Mouse (Mus musculus) spleen, embryonic (tissue): ENCODE data around the gene Praf2.

Experiments used
- CTCF ChIA-PET: fragments of 350-600 bp; sonication (Branson Sonifier 250); formaldehyde crosslinking; loops from one replicate; lab custom pipeline; 2022; lab: Charles Lee

Praf2 gene

DNA sequence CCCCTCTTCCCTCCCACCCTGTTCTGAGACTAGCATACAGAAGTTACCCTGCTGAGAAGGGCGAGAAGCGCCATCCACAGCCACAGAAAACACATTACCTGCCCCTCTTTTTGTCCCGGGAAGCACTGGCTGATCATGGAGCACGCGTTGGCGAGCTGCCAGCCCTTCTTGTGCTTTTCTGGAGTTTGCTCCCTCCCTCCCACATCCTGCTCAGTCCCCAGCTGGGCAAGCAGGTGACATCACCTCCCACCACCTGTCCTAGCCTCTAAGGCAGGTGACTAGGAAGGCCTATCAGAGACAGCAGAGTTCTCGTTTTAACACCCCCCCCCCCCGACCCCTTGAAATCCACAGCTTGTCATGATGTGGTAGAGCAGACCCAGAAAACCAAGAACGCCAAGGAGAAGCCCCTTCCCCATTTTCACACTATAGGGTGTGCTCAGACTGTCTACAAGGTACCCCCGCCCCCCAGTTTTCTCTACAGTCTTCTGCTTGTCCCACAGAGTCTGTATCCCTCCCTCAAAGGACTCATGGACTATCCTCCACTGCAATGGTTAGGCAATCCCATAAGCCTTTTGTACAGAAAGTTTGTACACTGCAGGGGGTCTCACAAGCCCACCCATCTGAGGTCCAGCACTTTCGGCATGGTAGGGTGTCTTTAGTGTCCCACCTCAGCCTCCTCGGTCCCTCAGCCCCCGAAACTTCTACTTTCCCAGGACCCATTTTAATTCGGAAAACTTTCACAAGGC is 11.3 kb downstream of the Praf2 start:
- CTCF ChIA-PET = no interaction called here

DNA sequence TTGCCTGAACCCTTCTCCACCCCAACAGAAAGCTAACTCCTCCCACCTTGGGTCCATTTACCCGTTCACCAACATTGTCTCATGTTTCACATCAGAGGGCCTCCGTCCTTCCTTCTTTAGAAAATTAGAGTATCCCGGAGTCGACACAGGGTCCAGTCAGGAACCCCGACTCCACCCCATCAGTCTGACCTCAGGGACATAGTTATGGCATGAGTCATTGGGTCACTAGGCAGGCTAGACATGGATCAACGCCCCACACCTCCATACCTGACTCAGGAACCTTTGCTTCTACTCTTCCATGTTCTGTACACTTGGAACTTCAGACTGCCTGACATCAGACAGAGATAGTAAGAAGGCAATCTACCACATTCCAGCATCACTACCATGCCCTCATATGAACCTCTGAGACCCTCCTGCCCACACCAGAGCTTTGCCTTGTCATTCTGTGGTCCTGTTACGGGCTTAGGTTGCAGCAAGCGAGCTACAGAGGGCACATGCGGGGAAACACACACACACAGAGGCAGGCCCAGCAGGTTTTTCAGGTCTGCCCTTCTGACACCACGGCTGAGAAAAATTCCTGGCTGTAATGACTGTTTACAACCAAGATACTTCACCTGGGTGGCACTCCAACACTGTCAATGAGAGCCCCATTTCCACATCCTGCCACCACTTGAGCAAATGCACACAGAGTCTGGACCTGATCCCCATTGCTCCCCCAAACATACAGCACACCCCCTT is 12.0 kb downstream of the Praf2 start:
- CTCF ChIA-PET = no interaction called here

DNA sequence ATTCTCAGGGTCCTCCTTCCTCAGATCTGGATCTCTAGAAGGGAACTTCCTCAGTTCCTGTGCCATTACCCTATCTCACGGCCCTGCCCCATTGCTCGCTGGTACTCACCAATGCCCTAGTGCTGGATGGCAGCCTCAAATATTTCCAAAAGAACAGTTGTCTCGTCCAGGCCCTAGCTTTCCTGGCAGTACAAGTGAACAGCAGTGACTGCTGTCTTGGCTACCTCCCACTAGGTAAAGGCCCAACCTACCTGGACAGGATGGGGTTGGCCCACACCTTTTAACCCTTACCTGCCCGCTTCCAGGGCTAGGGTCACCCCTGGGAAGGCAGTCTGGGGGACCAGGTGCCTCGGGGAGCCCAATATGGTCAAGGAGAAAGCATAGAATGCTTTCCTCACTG is 12.9 kb downstream of the Praf2 start:
- CTCF ChIA-PET = no interaction called here

DNA sequence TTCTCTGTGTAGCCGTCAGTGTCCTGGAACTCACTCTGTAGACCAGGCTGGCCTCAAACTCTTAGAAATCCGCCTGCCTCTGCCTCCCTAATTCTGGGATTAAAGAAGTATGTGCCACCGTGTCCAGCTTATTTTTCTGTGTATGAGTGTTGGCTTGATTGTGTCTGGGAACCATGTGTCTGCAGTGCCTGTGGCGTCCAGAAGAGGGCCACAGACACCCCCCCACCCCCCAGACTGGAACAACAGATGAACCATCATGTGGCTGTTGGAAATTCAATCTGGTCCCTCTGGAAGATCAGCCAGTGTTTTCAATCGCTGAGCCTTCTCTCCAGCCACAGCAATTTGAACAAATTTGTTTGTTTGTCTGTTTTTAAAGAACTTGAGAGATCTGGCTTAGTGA is 15.2 kb downstream of the Praf2 start:
- CTCF ChIA-PET = interaction anchor here (0.5 to 0.7 kb wide), 2 partner anchors 12 to 51 kb away, joined by 4 to 6 read pairs; no protein-coding TSS in a partner anchor

DNA sequence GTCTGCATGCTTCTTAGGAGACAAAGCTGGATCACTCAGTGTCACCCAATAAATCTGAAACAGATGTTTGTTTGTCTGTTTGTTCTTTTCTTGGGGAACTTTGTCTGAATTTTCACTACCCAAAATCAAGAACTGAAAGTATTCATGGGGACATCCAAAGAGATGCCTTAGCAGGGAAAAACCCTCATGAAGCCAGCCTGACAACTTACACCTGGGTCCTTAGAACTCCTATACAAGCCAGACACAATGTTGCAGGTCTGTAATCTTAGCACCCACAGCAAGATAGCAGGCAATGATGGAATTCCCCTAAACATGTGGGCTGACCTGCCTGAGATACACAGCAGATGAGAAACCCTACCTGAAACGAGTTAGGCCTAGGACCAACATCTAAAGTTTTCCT is 16.7 kb downstream of the Praf2 start:
- CTCF ChIA-PET = no interaction called here

DNA sequence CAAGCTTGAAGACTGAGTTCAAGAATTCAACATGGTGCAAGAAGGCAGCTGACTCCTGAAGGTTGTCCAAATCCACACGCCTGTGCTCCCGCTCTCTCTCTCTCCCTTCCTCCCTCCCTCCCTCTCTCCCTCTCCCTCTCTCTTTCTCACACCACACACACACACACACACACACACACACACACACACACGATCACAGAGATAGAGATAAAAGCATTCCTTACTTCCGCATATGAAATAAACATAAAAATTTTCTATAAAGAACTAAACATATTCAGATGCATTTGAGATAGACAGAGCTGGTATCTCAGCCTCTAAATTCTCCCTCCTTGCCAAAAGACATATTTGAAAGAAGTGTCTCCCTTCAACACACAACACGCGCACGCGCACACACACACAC is 17.2 kb downstream of the Praf2 start:
- CTCF ChIA-PET = interaction anchor here (0.6 kb wide), 1 partner anchor 12 kb away, joined by 5 read pairs; no protein-coding TSS in a partner anchor

DNA sequence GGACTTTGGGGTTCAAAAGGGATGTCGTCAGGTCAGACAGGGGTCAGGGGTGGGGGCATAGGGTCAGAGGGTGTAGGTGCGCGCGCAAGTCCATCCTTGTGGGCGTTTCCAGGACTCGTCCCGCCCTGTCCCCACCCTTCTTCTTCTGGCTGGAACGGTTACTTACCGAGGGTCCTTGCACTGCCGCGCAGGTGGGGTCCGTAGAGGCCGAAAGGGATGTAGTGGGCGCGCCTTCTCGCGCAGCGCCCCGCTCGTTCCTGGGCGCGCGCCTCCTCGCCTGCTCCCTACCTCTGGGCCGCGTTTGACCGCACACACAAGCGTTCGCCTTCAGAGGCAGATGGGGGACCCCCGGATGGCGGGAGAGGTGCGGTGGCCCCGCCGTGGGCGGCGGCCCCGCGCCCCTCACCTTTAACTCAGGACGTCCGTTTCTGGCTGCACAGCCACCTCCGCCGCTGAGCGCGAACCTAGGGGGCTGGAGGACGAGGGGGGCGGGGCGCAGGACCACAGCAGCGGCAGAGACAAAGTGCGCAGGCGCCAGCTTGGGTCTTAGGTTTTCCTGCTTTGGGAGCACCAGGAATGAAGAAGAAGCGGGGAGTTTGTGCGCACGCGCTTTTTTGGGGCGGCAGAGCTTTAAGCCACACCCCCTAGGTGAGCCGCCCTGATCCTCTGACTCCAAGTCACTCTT is 22.3 kb downstream of the Praf2 start, which contains the start of gene Ccdc120:
Gene Ccdc120, minus strand, starts transcription at position 474 of the 685 bp plus-strand sequence.
- CTCF ChIA-PET = no interaction called here

DNA sequence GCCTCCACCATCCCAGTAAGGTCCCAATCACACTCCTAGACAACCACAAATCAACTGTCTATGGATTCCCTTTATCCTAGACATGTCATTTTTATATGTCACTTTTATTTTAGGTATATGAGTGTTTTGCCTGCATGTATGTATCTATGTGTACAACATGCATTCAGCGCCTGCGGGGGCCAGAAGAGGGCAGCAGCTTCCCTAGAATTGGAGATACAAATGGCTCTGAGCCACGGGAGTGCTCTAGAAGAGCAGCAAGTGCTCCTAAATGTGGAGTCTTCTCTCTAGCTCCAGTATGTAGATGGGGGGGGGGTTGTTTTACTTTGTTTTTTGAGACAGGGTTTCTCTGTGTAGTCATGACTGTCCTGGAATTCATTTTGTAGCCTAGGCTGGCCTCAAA is 25.4 kb downstream of the Praf2 start:
- CTCF ChIA-PET = interaction anchor here (0.6 to 0.7 kb wide), 2 partner anchors 23 to 38 kb away, joined by 3 to 4 read pairs; no protein-coding TSS in a partner anchor

DNA sequence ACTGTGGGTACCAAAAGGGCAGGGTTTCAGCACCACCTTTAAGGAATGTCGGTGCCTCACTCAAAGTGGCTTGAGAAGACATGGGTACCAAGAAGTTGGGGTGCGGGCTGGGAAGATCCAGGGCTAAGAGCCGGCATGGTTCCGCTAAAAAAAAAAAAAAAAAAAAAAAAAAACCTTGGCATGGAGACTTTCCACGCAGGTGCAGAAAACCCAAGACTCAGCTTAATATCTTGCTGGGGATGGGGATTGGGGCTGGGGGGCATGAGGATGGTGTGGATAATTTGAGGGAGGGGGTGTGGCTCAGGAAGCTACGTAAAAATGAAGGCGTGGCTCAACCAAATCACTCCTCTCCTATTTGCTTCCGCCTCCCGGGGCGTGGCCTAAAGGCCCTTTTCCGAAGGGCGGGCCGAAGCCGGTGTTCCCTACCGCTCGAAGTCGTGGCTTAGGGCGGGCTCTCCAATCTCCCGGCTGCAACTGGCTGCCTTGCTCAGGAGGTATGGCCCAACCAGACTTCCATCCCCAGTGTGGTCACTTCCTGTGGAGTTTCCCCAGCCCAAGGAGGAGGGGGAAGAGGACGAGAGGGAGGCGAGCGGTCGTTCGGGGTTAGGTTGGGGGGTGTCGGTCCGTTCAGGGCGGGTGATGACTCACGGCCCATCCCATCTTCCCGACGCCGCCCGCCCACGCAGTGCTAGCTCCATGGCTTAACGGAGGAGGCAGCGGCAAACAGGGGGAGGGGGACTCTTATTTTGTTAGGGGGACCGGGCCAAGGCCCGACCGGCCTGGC is 34.1 kb downstream of the Praf2 start, which contains the start of gene Tfe3:
Gene Tfe3, plus strand, starts transcription at position 424 of the 784 bp plus-strand sequence.
- CTCF ChIA-PET = no interaction called here

DNA sequence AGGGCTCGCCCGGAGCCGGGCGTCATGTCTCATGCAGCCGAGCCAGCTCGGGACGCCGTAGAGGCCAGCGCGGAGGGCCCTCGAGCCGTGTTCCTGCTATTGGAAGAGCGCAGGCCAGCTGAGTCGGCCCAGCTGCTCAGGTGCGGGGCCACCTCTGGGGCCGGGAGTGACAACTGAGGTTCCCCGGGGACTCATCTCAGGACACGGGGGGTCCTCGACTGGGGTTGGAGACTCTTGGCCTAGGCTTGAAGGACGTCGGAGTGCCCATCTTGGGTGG is 34.6 kb downstream of the Praf2 start:
- CTCF ChIA-PET = no interaction called here

DNA sequence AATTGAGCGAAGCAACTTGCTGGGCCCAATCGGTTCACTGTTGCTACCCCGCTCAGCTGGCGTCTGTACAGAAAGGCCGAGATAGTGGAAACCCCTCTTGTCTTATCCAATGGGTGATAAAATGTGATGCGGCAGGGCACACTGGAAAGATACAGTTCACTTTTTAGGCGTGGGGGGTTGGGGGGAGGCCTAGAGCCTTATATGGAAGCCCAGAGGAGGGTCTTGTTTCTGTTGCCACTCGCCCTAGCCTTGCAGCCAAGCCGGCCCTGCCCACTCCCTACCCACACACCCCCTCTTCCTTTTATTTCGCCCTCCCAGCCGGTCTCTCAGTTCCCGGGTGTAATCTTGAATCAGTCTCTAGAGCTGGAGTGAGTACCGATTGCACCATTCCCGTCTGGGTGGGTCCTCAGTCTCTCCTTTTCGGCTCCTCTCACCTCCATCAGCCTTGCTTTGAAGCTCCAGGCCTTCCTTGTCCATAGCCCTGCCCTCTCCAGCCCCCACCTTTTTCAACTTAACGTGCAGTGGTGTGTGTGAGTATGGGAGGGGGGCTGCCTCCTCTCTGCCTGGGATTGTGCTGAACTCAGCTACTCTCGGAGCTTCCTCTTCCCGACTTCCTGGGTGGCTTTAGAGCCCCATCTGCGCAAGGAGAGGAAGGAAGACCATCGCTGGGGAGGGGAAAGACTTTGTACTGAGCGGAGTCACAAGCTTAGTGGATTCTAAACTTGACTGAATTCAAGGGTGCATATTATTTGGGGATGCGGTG is 35.6 kb downstream of the Praf2 start:
- CTCF ChIA-PET = no interaction called here

DNA sequence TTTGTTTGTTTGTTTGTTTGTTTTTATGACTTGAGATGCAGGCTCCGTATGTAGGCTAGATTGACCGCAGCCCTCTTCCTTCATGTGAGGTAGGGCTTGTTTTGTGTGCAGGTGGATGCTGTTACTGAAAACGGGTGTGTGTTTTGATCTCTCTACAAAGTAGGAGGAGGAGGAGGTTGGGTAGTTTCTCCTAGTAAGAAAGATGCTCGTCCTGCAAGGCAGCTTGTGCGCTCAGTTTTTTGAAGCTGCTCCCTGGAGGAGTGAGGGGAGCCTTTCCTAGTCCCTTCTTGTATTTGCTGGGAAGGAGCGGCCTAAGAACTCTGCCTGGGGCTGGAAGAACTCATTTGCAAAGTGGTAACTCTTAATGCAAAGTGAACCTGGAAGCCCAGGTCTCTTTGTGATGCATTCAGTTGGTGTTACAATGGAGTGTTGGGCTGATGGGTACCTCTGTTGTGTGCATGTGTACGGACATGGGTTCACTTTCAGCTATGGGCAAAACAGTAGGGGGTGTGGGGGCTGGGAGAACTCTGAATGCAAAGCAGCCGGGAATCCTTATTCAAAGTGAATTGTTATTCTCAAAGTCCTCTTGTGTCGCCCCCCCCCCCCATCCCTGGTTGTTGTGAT is 36.5 kb downstream of the Praf2 start:
- CTCF ChIA-PET = no interaction called here

DNA sequence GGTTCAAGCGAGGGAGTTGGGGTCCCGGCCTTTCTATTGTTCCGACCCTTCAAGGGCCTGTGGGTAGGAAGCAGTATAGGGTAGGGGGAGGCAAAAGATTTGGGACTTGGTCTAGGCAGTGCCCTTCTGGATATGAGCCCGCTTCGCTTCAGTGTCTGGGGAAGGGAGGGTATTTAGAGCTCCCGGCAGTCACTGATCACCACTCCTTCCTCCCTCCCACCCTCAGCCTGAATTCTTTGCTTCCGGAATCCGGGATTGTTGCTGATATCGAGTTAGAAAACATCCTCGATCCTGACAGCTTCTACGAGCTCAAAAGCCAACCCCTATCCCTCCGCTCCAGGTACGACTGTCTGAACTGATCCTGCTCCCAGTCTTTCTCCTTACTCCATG is 37.0 kb downstream of the Praf2 start:
- CTCF ChIA-PET = no interaction called here

DNA sequence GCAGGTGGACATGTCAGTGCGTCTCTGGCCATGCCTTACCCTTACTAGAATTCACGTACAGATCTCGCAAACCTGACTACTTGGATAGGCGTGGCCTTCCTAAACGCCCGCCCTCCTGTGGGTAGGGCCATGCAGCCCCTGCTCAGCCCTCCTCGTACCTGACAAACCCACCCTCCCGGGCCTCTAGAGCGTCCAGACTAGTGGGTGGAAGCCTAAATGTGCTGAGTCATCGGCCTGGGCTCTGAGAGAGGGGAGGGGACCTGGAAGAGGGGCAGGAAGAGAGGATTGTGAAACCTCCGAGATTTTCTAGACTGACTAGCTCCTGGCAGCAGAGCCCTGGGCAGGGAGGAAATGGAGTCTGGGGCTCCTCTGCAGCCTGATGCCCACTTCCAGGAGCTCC is 37.5 kb downstream of the Praf2 start:
- CTCF ChIA-PET = no interaction called here

DNA sequence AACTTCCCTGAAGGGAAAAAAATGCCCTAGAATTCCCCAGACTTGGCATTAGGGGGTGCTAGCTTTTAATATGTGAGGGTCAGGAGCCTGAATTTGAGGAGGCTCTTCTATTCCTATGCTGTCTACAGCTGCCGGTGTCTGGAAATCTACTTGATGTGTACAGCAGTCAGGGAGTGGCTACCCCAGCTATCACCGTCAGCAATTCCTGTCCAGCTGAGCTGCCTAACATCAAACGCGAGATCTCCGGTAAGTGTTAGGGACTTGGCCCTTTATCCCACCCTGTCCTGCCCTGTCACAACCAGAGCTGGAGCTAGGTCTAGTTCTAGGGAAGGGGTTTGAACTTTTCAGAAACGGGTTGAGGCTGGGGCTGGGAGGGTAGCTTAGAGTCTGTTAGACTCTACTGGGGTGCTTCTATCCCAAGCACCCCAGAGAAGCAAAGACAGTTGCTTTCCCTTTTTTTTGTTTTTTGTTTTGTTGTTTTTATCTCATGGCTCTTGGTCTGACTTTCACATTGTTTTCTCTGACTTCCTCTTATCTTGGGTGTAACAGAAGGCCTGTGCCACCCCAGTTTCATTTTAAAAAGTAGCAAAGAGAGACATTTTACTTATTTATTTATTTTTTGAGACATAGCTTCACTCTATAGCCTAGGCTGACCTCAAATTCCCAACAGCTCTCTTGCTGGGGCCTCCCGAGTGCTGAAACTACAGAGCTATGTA is 41.2 kb downstream of the Praf2 start:
- CTCF ChIA-PET = no interaction called here

DNA sequence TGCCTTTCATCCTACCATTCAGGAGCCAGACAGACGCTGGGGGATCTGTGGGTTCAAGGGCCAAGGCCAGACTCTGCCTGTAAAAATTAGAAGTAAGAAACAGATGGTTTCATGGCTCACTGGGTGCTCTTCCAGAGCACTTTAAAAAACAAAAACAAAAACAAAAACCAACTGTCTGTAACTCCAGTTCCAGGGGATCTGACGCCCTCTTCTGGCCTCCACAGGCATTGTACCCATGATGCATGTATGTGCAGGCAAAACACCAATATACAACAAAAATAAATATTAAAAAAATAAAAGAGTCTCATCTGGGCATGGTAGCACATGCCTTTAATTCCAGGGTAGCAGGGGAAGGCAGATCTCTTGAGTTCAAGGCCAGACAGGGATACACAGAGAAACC is 44.5 kb downstream of the Praf2 start:
- CTCF ChIA-PET = no interaction called here

DNA sequence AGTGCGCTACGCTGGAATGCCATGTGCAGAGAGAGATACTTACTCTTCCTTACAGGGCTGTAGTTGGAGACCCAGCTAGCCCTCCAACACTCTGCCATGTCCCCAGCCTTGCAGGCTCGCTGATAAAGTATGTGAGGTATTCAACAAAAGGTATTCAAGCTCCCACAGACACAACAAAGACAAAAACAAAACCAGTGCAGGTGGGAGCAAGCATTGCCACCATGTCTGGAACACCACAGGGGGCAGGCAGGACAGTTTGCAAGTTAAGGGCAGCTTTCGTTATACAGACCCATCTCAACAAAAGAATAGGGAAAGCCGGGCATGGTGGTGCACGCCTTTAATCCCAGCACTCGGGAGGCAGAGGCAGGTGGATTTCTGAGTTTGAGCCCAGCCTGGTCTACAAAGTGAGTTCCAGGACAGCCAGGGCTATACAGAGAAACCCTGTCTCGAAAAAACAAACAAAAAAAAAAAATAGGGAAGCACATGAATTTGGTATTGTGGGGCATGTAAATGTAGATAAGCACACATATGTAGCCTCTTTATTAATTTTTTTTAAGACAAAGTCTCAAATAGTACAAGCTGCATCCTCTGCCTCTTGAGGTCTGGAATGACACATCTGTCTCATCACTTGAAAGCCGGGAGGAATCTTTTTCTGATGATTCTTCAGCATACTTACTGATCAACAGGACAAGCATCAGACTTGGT is 47.4 kb downstream of the Praf2 start:
- CTCF ChIA-PET = no interaction called here

DNA sequence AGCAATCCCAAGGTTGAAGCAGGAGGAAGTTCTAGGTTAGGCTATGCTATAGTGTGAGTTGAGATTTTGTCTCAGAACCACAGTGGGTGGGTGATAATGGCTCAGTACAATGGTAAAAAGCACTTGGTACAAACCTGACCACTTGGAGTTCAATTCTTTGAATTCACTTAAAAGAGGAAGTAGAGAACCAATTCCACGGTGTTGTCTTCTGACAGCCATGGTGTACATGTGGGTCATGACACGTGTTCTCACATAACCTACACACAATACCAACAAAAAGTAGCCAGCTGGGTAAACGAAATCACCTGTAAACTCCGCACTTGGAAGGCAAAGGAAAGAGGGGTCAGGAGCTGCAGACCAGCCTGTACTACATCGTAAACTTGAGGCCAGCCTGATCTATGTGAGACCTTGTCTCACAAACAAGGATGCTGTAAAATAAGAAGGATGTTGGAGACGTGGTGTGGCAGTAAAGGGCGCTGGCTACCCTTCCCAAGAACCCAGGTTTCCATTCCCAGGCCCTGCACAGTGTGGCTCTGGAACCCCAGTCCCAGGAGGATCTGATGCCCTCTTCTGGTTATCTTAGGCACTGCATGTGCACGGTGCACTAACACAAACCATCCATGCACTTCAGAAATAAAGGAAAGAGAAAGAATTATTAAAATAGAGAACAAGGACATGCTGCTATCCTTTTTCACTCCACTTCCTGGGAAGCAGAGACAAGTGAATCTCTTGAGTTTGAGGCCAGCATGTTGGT is 48.3 kb downstream of the Praf2 start:
- CTCF ChIA-PET = interaction anchor here (0.5 to 0.7 kb wide), 2 partner anchors 23 to 589 kb away, joined by 3 to 4 read pairs; no protein-coding TSS in a partner anchor
